Mouse (Mus musculus) stomach, postnatal 0 days (tissue): ENCODE data around the gene Tent5c. TPM values are rescaled to one million over a fixed set of nuclear protein-coding genes. Genes with fewer than 3 reads are reported as not detected.

Source experiments
- ATAC-seq: fragments of 200-750 bp; cut with Nextera tagmentation; 2 replicates; pipeline ENCODE4 v1.8.0; 2017; ENCODE audit not compliant: low FRiP score, low TSS enrichment
- DNase-seq: peaks from one replicate; pipeline ENCODE4 v3.0.0-alpha.2; 2016; ENCODE audit warnings: low spot score
- H3K27ac ChIP-seq: fragments of 300-500 bp; sonication (generic); replicated peaks from 2 replicates; pipeline ENCODE4 v1.5.1; 2014; ENCODE audit warnings: mild to moderate bottlenecking, control low read depth
- H3K27me3 ChIP-seq: fragments of 300-500 bp; sonication (generic); 2 replicates; pipeline ENCODE4 v1.6.1; 2014; ENCODE audit warnings: low read length; ENCODE audit not compliant: control insufficient read depth, insufficient read depth
- H3K36me3 ChIP-seq: fragments of 300-500 bp; sonication (generic); 2 replicates; pipeline ENCODE4 v1.6.1; 2014; ENCODE audit warnings: low read length, mixed read lengths; ENCODE audit not compliant: control insufficient read depth, insufficient read depth
- H3K4me1 ChIP-seq: fragments of 300-500 bp; sonication (generic); replicated peaks from 2 replicates; pipeline ENCODE4 v1.6.1; 2014; ENCODE audit warnings: antibody characterized with exemption; ENCODE audit not compliant: control insufficient read depth, insufficient read depth
- H3K4me2 ChIP-seq: fragments of 300-500 bp; sonication (generic); replicated peaks from 2 replicates; pipeline ENCODE4 v1.6.1; 2014; ENCODE audit warnings: low read depth, mild to moderate bottlenecking, control low read depth, moderate library complexity
- H3K4me3 ChIP-seq: fragments of 300-500 bp; sonication (generic); 2 replicates; pipeline ENCODE4 v1.5.1; 2014; ENCODE audit warnings: low read depth, low read length, control low read depth
- H3K9ac ChIP-seq: fragments of 300-500 bp; sonication (generic); 2 replicates; pipeline ENCODE4 v1.6.1; 2014; ENCODE audit warnings: mild to moderate bottlenecking, low read length, control low read depth, mixed read lengths
- H3K9me3 ChIP-seq: fragments of 300-500 bp; sonication (generic); 2 replicates; pipeline ENCODE4 v1.6.1; 2016; ENCODE audit warnings: low read length; ENCODE audit not compliant: control insufficient read depth
- CTCF ChIP-seq: IDR thresholded peaks from 2 replicates; pipeline ENCODE4 v1.5.1; 2016; ENCODE audit warnings: antibody characterized with exemption, low read depth, mild to moderate bottlenecking, moderate library complexity
- EP300 ChIP-seq: optimal IDR thresholded peaks from 2 replicates; pipeline ENCODE3; 2016; ENCODE audit warnings: antibody characterized with exemption
- WGBS: fragments of 180-500 bp; shearing (Covaris S2); extraction: QIAGEN DNeasy Blood & Tissue Kit; methylation state at CpG from one replicate; pipeline ENCODE4 v1.1.7; 2014; 5-methylcytosine and 5-hydroxymethylcytosine counted together
- polyA plus RNA-seq: library from polyadenylated mRNA; unstranded; fragments of >200 nt; fragmentation: Nextera tagmentation; extraction: Ambion mirVana; gene quantifications from 2 replicates; pipeline ENCODE4 v1.2.1, GENCODE M21; 2015

Tent5c gene
- 2.5 and 2.8 TPM in 2 replicates for polyA plus RNA-seq

- ATAC-seq (peak; percentile 96), DNase-seq (peak; percentile 97)
- peak within 1 kb of the TSS; percentile 95 for H3K4me2 ChIP-seq
- H3K27ac ChIP-seq: peak within 1 kb of the TSS; percentile 56
- under 1% methylated on average over 61 of the region's 73 CpGs for WGBS
- H3K27me3 ChIP-seq: no peaks in the 10 kb centered on the region
- 0 out of 2 replicates have a peak, but pooled peaks cover 3% of the 10 kb centered on the region for H3K4me1 ChIP-seq
- H3K9ac ChIP-seq: peak within 1 kb of the TSS; percentile 65
- no peaks in the 10 kb centered on the region for H3K36me3 ChIP-seq
- peak within 1 kb of the TSS; percentile 68 for H3K4me3 ChIP-seq
- H3K9me3 ChIP-seq: no peaks in the 10 kb centered on the region
- TF ChIP-seq CTCF (no peak), EP300 (no peak)
These were observed at the start of gene Tent5c for GRCm38 (mm10) chr3:100489133-100490009. TSS of gene Tent5c (minus strand) at chr3:100489324.

- no peaks in the 10 kb centered on the region for H3K36me3 ChIP-seq
- no peaks in the 10 kb centered on the region; the same call in 1 of the 2 replicates for H3K4me1 ChIP-seq
- no peak overlapping the region for H3K9ac ChIP-seq
- ATAC-seq: no peak; the same call in 1 of the 2 replicates
- TF ChIP-seq EP300 (no peak), CTCF (no peak)
- no peak overlapping the region for H3K4me3 ChIP-seq
- no peak overlapping the region for H3K4me2 ChIP-seq
- no peaks in the 10 kb centered on the region for H3K9me3 ChIP-seq
- no peak for DNase-seq
- H3K27me3 ChIP-seq: no peaks in the 10 kb centered on the region
- 81% methylated on average over 2 of the region's 2 CpGs for WGBS
- H3K27ac ChIP-seq: no peak overlapping the region
These were observed 47.6 kb upstream of the Tent5c start for GRCm38 (mm10) chr3:100536686-100537085.

- DNase-seq (no peak), ATAC-seq (peak; percentile 38; the same call in 1 of the 2 replicates)
- 50% methylated on average over 4 of the region's 4 CpGs for WGBS
- Histone ChIP-seq H3K27ac (no peak overlapping the region), H3K36me3 (no peaks in the 10 kb centered on the region), H3K4me3 (no peak overlapping the region), H3K4me2 (no peak overlapping the region), H3K9me3 (no peaks in the 10 kb centered on the region), H3K9ac (no peak overlapping the region), H3K27me3 (no peaks in the 10 kb centered on the region), H3K4me1 (no peaks in the 10 kb centered on the region; the same call in 1 of the 2 replicates)
- TF ChIP-seq EP300 (no peak), CTCF (no peak)
These were observed 46.8 kb upstream of the Tent5c start for GRCm38 (mm10) chr3:100535902-100536301.

GRCm38 (mm10) chr3:100535298-100535697, 46.2 kb upstream of the Tent5c start:
- no peak for DNase-seq
- Histone ChIP-seq H3K9me3 (no peaks in the 10 kb centered on the region), H3K4me3 (no peak overlapping the region), H3K36me3 (no peaks in the 10 kb centered on the region), H3K27ac (no peak overlapping the region), H3K4me1 (no peaks in the 10 kb centered on the region; the same call in 1 of the 2 replicates), H3K4me2 (no peak overlapping the region), H3K27me3 (no peaks in the 10 kb centered on the region), H3K9ac (no peak overlapping the region)
- ATAC-seq: no peak
- WGBS: 43% methylated on average over 3 of the region's 3 CpGs
- TF ChIP-seq CTCF: no peak

DNA sequence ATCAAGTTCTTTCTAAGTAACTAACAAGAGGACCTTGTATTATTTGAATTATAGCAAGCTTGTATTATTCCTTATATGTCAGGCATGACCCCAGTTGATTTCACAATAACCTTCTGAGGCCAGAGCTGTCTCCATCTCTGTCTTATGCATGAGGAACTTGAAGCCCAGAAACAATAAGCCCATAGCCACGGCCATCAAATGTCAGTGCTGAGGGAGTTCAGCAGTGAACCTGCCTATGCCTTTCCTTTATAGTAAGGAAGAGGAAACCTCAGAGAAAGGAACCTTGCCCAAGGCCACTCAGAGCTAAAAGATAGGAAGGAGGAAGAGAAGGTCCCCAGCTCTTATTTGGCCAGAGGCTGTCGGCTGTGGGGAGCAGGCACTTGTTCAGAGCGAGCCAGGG, 45.3 kb upstream of the Tent5c start:
- no peak for ATAC-seq
- no peaks in the 10 kb centered on the region for H3K36me3 ChIP-seq
- WGBS: 74% methylated on average over 3 of the region's 3 CpGs

DNA sequence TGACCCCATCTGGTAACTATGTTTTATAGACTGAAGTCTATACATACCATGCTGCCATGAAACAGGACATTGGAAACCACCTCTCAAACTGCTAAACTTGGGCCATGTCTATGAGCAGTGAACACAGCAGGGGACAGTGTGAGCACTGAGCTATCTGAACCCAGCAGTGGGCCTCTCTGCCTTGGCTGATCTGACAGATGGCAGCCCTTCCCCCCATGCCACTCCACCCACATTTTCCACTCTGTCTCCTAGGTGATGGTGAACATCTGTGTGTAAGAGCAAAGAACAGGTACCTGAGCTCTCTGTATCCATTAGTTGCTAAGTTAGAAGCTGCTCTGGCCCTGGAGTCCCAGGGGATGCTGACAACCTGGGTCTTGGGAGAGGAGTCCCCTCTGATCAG, 44.3 kb upstream of the Tent5c start:
- no peaks in the 10 kb centered on the region for H3K36me3 ChIP-seq
- H3K27me3 ChIP-seq: no peaks in the 10 kb centered on the region
- H3K4me3 ChIP-seq: no peak overlapping the region
- H3K4me1 ChIP-seq: no peaks in the 10 kb centered on the region; the same call in 1 of the 2 replicates
- DNase-seq (no peak), ATAC-seq (no peak)
- no peak overlapping the region for H3K27ac ChIP-seq
- no peaks in the 10 kb centered on the region for H3K9me3 ChIP-seq
- H3K9ac ChIP-seq: no peak overlapping the region
- no peak overlapping the region for H3K4me2 ChIP-seq
- no peak for TF ChIP-seq EP300
- no peak for TF ChIP-seq CTCF

More for the DNA sequence above, 45.3 kb upstream of the Tent5c start:
- Histone ChIP-seq H3K27ac (no peak overlapping the region), H3K9me3 (no peaks in the 10 kb centered on the region), H3K4me2 (no peak overlapping the region), H3K4me1 (no peaks in the 10 kb centered on the region; the same call in 1 of the 2 replicates), H3K9ac (no peak overlapping the region), H3K4me3 (no peak overlapping the region), H3K27me3 (no peaks in the 10 kb centered on the region)
- TF ChIP-seq EP300 (no peak), CTCF (no peak)
- no peak for DNase-seq
